ENCODE assay signal across 11 mouse cellular contexts in genomic region chr13:43131741-43132191, GRCm38 (mm10). TPM values are rescaled to one million over a fixed set of nuclear protein-coding genes. Genes with fewer than 3 reads are reported as not detected.
DNase-seq lines count a peak whose midpoint lies in the region; ATAC-seq and TF ChIP-seq lines count a peak whose summit lies in the region.
"Had no signal": no experiment of that assay in that cellular context is flagged by ENCODE, and none has a peak within 500 bp of the region (broad histone marks: within the 10 kb centered on the region; RNA-seq: fewer than 3 reads in every experiment).

No protein-coding gene starts in this region.

- TF ChIP-seq CTCF in gastrocnemius, adult 2 months (IDR thresholded peaks at IDR 0.05), result no peak
- TF ChIP-seq CTCF in lung, postnatal 0 days (IDR thresholded peaks at IDR 0.05), result no peak

- intact Hi-C loops in gastrocnemius, adult 2 months (cut with DNase I), result no loop called here
- intact Hi-C loops in gastrocnemius, postnatal 14 days (cut with DNase I; ENCODE audit: low total_unique reads), result no loop called here
- intact Hi-C loops in heart, postnatal 10 days (cut with DNase I), result no loop called here

- no peaks in the 10 kb centered on the region; the same call in 1 of the 2 replicates for H3K4me1 ChIP-seq in lung, postnatal 0 days (ENCODE audit: insufficient read depth, low read depth, low read length)
- H3K4me1 ChIP-seq: hindbrain, embryonic 12.5 days had no signal

- H3K27ac ChIP-seq in gastrocnemius, adult 2 months, result peak overlapping the region; percentile 82
- H3K27ac ChIP-seq in lung, postnatal 0 days (ENCODE audit: low read length), result peak overlapping the region; percentile 80
- H3K27ac ChIP-seq: hindbrain, embryonic 12.5 days; macrophage had no signal

- ATAC-seq in lung, postnatal 0 days, result peak; percentile 78
- no peak for ATAC-seq in megakaryocyte-erythroid progenitor cell, adult 5-6 weeks (replicated peaks; ENCODE audit: low FRiP score, low TSS enrichment, poor library complexity, severe bottlenecking)

- no peak overlapping the region for H3K9ac ChIP-seq in lung, postnatal 0 days (replicated peaks; ENCODE audit: low read depth)
- H3K9ac ChIP-seq: hindbrain, embryonic 12.5 days had no signal

- no peak overlapping the region for H3K4me2 ChIP-seq in lung, postnatal 0 days (replicated peaks; ENCODE audit: low read depth, low read length)
- H3K4me2 ChIP-seq: hindbrain, embryonic 12.5 days had no signal

- H3K4me3 ChIP-seq in gastrocnemius, adult 2 months, result no peak overlapping the region
- H3K4me3 ChIP-seq in lung, postnatal 0 days (ENCODE audit: low read depth, low read length), result no peak overlapping the region
- H3K4me3 ChIP-seq: hindbrain, embryonic 12.5 days had no signal

- no peak; the same call in 1 of the 2 replicates for TF ChIP-seq EP300 in lung, postnatal 0 days (IDR thresholded peaks at IDR 0.05)

- H3K36me3 ChIP-seq in lung, postnatal 0 days (ENCODE audit: insufficient read depth, low read length), result no peaks in the 10 kb centered on the region

- 37% methylated on average over 10 of the region's 10 CpGs for WGBS in lung, postnatal 0 days

- H3K9me3 ChIP-seq in lung, postnatal 0 days (ENCODE audit: low read length), result no peaks in the 10 kb centered on the region
- H3K9me3 ChIP-seq: hindbrain, embryonic 12.5 days had no signal

- no peaks in the 10 kb centered on the region for H3K27me3 ChIP-seq in lung, postnatal 0 days (replicated peaks; ENCODE audit: insufficient read depth, low read length)
- H3K27me3 ChIP-seq: CH12.LX; hindbrain, embryonic 12.5 days had no signal

- DNase-seq in gastrocnemius, adult 2 months, result peak; percentile 47
- no peak for DNase-seq in gastrocnemius, adult 18-20 months (ENCODE audit: low spot score)
- DNase-seq in gastrocnemius, postnatal 14 days, result peak; percentile 30
- DNase-seq in heart, postnatal 10 days, result peak; percentile 79 to 81
- peak; percentile 80 for DNase-seq in lung, postnatal 0 days (ENCODE audit: low spot score)
- no peak for DNase-seq in T-cell, adult 2 months (ENCODE audit: low spot score)
- DNase-seq in spleen, postnatal 4 days (ENCODE audit: low spot score in 2 of 2), result no peak

RNA-seq across cellular contexts. Expression of gene Tbc1d7, which starts 39.5 kb away (rescaled TPM):
- 10 to 100 TPM; 20.7 to 29.4 TPM for total RNA-seq in gastrocnemius, adult 2 months (2021)
- total RNA-seq in gastrocnemius, adult 18-20 months (2021), result 10 to 100 TPM; 23.4 to 26.3 TPM
- 10 to 100 TPM; 22.6 to 26.3 TPM for total RNA-seq in gastrocnemius, postnatal 14 days (2021)
- total RNA-seq in heart, postnatal 10 days (2021), result 10 to 100 TPM; 41.8 to 42.2 TPM
- 25.4 and 27.5 TPM in 2 replicates for polyA plus RNA-seq in lung, postnatal 0 days (2015; fragmentation: Nextera tagmentation; extraction: Ambion mirVana)
- total RNA-seq in megakaryocyte-erythroid progenitor cell, adult 5-6 weeks (2014; fragmentation: Nextera tagmentation), result 10.7 and 21.3 TPM in 2 replicates
- total RNA-seq in megakaryocyte-erythroid progenitor cell, adult 5-6 weeks (2017), result 5.1 and 7.7 TPM in 2 replicates

Comparison
In these comparisons a context has a peak if more than half of its experiments do, and no peak if none do; other contexts are left out.
1. DNase-seq: peak in gastrocnemius, adult 2 months (single experiment), gastrocnemius, postnatal 14 days (single experiment), heart, postnatal 10 days (2 of 2) and lung, postnatal 0 days (single experiment); none in gastrocnemius, adult 18-20 months (single experiment), T-cell, adult 2 months (single experiment) and spleen, postnatal 4 days (0 of 2).